Mouse (Mus musculus) thymus, adult 2 months (tissue): ENCODE measurements at regions not wholly inside any gene's neighbourhood (a gene's known extent, or its start where the extent isn't known, plus 50 kb on each side); places are given as distances from the start of the nearest gene placed in this dataset.

Source experiments
- DNase-seq: peaks from one replicate; pipeline ENCODE4 v3.0.0; 2021
- H3K27ac ChIP-seq: fragments of 200-500 bp; 2 replicates; pipeline ENCODE4 v1.5.1; 2012; ENCODE audit warnings: low read length, control low read depth; ENCODE audit not compliant: control insufficient read depth, insufficient read depth
- H3K27me3 ChIP-seq: fragments of 200-500 bp; 2 replicates; pipeline ENCODE4 v1.6.1; 2012; ENCODE audit warnings: mild to moderate bottlenecking, low read length, moderate library complexity, mixed read lengths; ENCODE audit not compliant: control insufficient read depth, insufficient read depth
- H3K36me3 ChIP-seq: fragments of 200-500 bp; 2 replicates; pipeline ENCODE4 v1.6.1; 2012; ENCODE audit warnings: mild to moderate bottlenecking, low read length, moderate library complexity; ENCODE audit not compliant: control insufficient read depth, insufficient read depth
- H3K4me1 ChIP-seq: fragments of 200-500 bp; replicated peaks from 2 replicates; pipeline ENCODE4 v1.6.1; 2012; ENCODE audit warnings: low read length; ENCODE audit not compliant: control insufficient read depth, insufficient read depth
- H3K4me3 ChIP-seq: fragments of 200-500 bp; 2 replicates; pipeline ENCODE4 v1.5.1; 2012; ENCODE audit warnings: mild to moderate bottlenecking, low read length, control low read depth, moderate library complexity; ENCODE audit not compliant: control insufficient read depth, insufficient read depth
- CTCF ChIP-seq: fragments of 200-500 bp; IDR thresholded peaks from 2 replicates; pipeline ENCODE4 v1.5.1; 2012; ENCODE audit warnings: mild to moderate bottlenecking, control low read depth, low read length, moderate library complexity, borderline replicate concordance; ENCODE audit not compliant: control insufficient read depth, poor library complexity, insufficient read depth; ENCODE audit errors: extremely low read depth
- POLR2A ChIP-seq: fragments of 200-500 bp; IDR thresholded peaks from 2 replicates; pipeline ENCODE4 v1.6.1; 2012; ENCODE audit warnings: mild to moderate bottlenecking, low read length, control low read depth, moderate library complexity; ENCODE audit not compliant: control insufficient read depth, poor library complexity, insufficient read depth; ENCODE audit errors: extremely low read depth
- WGBS: fragments of 180-500 bp; shearing (Covaris S2); methylation state at CpG from one replicate; pipeline ENCODE4 v1.1.7; 2018; 5-methylcytosine and 5-hydroxymethylcytosine counted together

- no peak for TF ChIP-seq POLR2A
- Histone ChIP-seq H3K4me3 (no peak overlapping the region), H3K36me3 (no peaks in the 10 kb centered on the region), H3K27ac (no peak overlapping the region), H3K4me1 (no peaks in the 10 kb centered on the region), H3K27me3 (no peaks in the 10 kb centered on the region)
- DNase-seq: no peak
- 88% methylated on average over 12 of the region's 12 CpGs for WGBS
Measured at GRCm38 (mm10) chr4:131405376-131406017, 432.6 kb downstream of the Ptpru start.

DNA sequence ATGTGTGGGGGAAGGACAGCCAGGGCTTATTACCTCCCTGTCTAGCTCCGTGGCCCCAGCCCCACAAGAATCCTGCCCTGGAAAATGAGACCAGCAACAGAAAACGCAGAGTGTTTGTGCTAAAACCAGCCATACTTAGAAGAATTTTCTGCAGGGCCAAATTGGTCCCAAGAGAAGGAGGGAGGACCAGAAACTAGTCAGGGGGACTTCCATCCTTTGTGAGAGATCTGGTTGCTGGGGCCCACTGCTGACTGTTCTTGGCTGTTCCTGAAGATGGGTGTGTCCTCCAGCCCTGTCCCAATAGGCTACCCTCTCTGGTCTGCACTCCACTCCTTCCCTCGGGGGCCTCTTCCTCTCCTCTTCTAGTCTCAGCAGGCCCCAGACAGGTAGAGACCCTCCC lies 430.6 kb downstream of the Ptpru start:
- no peaks in the 10 kb centered on the region for H3K27me3 ChIP-seq
- no peaks in the 10 kb centered on the region for H3K36me3 ChIP-seq
- DNase-seq: no peak
- 57% methylated on average over 3 of the region's 3 CpGs for WGBS
- TF ChIP-seq CTCF (no peak), POLR2A (no peak)
- no peak overlapping the region for H3K27ac ChIP-seq
- no peak overlapping the region for H3K4me3 ChIP-seq
- no peaks in the 10 kb centered on the region for H3K4me1 ChIP-seq

- Histone ChIP-seq H3K36me3 (no peaks in the 10 kb centered on the region), H3K27me3 (no peaks in the 10 kb centered on the region), H3K4me3 (no peak overlapping the region), H3K27ac (no peak overlapping the region), H3K4me1 (no peaks in the 10 kb centered on the region)
- TF ChIP-seq POLR2A (no peak), CTCF (no peak)
- 96% methylated on average over 1 of the region's 1 CpGs for WGBS
- DNase-seq: no peak
Measured at GRCm38 (mm10) chr4:131408644-131409043, 429.4 kb downstream of the Ptpru start.

DNA sequence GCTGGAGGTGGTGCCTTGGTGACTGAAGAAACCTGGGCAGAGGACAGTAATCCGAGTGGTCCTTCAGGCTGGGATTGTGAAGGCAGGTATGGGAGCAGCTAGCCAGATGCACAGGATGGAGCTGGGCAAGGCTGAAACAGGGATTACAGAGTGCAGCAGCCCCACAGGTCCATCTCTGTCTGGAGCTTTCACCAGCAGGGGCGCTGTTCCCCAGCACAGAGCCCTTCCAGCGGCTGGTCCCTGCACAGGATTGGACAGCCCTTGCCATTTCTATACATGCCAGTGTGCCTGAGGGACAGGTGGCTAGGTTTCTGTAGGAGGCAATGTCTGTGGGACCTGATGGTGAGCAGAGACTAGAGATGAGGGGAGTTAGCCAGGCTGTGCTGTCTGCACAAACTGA lies 428.3 kb downstream of the Ptpru start:
- H3K27me3 ChIP-seq: no peaks in the 10 kb centered on the region
- peak; percentile 23 for DNase-seq
- TF ChIP-seq POLR2A: no peak
- peak; percentile 71; the same call in 1 of the 2 replicates for TF ChIP-seq CTCF
- no peaks in the 10 kb centered on the region for H3K4me1 ChIP-seq
- H3K4me3 ChIP-seq: no peak overlapping the region
- WGBS: 28% methylated on average over 3 of the region's 3 CpGs
- H3K36me3 ChIP-seq: no peaks in the 10 kb centered on the region
- H3K27ac ChIP-seq: no peak overlapping the region

DNA sequence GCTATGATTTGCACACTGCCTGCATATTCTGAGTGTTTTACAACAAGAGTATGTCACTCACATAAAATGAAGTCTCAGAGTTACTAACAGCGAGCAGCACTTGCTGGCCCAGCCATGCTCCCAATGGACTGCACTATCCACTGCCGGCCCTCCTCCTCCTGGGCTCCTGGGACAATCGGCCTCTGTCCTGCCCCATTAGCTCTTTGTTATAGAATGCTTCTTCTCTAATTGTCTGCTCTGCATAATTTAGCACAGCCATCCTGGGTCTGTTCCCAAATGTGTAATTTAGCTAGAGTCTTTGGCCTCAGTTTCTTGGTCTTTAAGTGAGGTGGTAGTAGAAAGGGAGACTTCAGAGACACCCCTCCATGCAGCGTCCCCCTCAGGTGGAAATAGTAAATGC lies 426.2 kb downstream of the Ptpru start:
- H3K4me3 ChIP-seq: no peak overlapping the region
- 79% methylated on average over 4 of the region's 4 CpGs for WGBS
- no peak for DNase-seq
- H3K36me3 ChIP-seq: no peaks in the 10 kb centered on the region
- no peaks in the 10 kb centered on the region for H3K27me3 ChIP-seq
- TF ChIP-seq POLR2A: no peak
- TF ChIP-seq CTCF: no peak
- no peaks in the 10 kb centered on the region for H3K4me1 ChIP-seq
- no peak overlapping the region for H3K27ac ChIP-seq

- no peaks in the 10 kb centered on the region for H3K4me1 ChIP-seq
- no peak overlapping the region for H3K27ac ChIP-seq
- DNase-seq: no peak
- 28% methylated on average over 6 of the region's 6 CpGs for WGBS
- no peaks in the 10 kb centered on the region for H3K36me3 ChIP-seq
- H3K27me3 ChIP-seq: no peaks in the 10 kb centered on the region
- TF ChIP-seq POLR2A: no peak
- no peak for TF ChIP-seq CTCF
- no peak overlapping the region for H3K4me3 ChIP-seq
Measured at GRCm38 (mm10) chr4:131413380-131413779, 424.7 kb downstream of the Ptpru start.

DNA sequence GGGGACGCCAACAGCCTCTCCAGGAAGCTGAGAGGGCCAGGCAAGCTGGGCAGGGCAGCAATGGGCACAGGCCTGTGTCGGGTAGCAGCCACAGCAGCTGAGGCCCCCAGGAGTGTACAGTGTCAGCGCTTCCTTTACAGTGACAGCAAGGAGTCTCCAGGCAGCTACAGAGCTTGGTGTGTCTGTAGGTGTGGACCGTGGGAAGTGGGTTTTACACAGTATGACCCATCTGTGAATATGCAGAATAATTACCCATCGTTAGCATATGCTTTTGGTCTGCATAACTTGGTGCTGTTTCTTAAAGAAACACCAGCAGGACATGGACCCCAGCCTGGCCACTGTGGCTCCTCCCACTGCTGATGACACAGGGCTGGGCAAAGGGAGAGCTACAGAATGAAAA lies 422.6 kb downstream of the Ptpru start:
- no peak overlapping the region for H3K27ac ChIP-seq
- no peak for DNase-seq
- no peak for TF ChIP-seq POLR2A
- no peak for TF ChIP-seq CTCF
- no peak overlapping the region for H3K4me3 ChIP-seq
- no peaks in the 10 kb centered on the region for H3K36me3 ChIP-seq
- WGBS: 82% methylated on average over 5 of the region's 5 CpGs
- no peaks in the 10 kb centered on the region for H3K4me1 ChIP-seq
- no peaks in the 10 kb centered on the region for H3K27me3 ChIP-seq
